Mouse (Mus musculus): ENCODE data around the gene Degs2.

The Degs2 gene

DNA sequence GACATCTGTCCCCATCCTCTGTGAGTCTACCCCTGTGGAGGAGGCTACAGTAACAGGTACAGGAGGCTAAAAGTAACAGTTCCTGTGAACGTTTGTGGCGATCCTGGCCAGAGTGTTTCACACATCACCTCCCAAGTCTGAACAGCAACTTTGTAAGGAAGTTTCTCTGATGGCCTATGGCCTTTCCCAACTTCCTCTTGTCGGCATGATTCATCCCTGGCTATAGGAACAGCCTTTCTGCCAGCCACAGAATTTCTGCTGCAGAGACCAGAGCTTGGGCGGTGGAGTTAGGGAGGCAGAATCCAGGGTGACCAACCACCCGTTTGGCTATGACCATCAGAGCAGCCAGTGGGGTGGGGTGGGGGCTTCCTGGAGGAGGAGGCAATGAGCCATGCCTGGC is 2.1 kb downstream of the Degs2 start:
- DNase-seq (ENCODE audit: extremely low spot score, low read depth, low spot score), result no peak

- DNase-seq (ENCODE audit: extremely low spot score, low read depth, low spot score), result no peak
Measured at GRCm38 (mm10) chr12:108699576-108699975, 2.5 kb downstream of the Degs2 start.

DNA sequence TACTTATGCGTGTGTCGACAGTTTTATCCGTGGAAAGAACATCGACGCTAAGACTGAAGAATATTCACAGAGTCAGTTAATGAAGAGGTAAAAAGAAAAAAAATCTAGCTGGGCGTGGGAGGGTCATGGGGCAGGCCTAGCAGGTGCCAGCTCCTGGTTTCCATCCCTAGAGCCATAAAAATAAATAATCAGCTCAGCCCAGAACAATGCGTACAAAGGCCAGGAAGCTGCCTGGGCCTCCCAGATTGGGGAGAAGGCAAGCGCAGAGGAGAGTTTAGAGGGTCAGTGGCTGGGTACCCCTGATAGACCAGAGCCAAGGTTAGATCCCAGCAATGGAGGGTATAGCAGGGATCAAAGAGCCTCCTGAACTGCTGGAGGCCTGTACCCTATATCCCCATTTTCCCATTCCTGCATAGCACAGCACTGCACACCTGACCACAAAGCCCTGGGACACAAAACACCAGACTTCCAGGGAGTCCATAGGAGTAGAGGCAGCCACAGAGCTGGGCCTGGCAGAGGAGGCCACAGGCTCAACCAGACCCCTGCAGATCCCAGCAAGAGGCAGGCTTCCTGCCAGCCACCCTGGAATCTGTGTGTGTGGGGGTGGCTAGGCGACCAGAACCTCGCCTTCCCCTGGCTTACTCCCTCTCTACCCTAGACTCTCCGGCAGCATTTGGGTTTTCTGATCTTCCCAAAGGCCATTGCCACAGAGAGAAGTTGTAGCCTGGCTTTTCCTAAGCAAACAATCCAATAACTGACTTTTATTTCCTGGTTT is 3.2 kb downstream of the Degs2 start:
- no peak for DNase-seq (ENCODE audit: extremely low spot score, low read depth, low spot score)

- DNase-seq (ENCODE audit: extremely low spot score, low read depth, low spot score), result no peak
Measured at GRCm38 (mm10) chr12:108694223-108694622, 7.9 kb downstream of the Degs2 start.

GRCm38 (mm10) chr12:108693592-108693991 is 8.5 kb downstream of the Degs2 start:
- DNase-seq (ENCODE audit: extremely low spot score, low read depth, low spot score), result no peak

- DNase-seq (ENCODE audit: extremely low spot score, low read depth, low spot score), result no peak
Measured at GRCm38 (mm10) chr12:108690529-108690928, 11.6 kb downstream of the Degs2 start.

DNA sequence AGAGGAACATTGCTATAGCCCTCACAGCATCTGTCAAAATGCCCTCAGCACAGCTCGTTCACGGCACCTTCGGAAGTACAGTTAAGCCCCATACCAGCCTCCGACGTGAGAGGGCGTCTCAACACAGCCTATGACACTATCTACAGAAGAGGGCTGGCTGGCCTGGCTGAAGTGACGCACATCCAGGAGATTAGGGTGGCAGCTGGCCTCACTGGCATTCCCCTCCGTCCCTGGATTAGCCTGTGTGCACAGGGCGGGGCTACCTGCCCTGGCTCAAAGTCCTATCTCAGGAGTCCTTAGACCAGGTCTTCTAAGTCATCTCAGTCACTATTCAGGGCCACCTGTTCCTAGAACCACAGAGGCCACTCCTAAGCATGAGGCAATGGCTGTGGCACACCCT is 12.9 kb downstream of the Degs2 start:
- no peak for DNase-seq (ENCODE audit: extremely low spot score, low read depth, low spot score)

DNA sequence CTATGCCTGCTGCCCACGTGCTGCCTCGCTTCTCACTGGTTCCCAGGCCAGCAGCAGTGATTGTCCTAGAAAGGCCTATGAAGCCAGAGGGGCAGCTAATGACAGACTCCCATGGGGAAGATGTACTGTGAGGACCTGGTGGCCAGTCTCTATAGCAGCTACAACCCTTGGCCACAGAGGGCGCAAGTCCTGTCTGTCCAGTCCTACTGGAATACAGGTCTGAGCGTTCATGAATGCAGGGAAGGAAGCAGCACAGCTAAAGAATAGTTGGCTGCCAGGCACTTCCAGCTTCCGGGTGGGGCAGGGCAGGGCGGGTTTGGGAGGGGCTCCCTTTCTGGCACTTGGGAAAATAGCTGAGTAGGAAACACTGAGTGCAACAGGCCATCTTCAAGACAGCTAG is 15.2 kb downstream of the Degs2 start:
- DNase-seq (ENCODE audit: extremely low spot score, low read depth, low spot score), result no peak

- DNase-seq (ENCODE audit: extremely low spot score, low read depth, low spot score), result no peak
Measured at GRCm38 (mm10) chr12:108686463-108686862, 15.7 kb downstream of the Degs2 start.

DNA sequence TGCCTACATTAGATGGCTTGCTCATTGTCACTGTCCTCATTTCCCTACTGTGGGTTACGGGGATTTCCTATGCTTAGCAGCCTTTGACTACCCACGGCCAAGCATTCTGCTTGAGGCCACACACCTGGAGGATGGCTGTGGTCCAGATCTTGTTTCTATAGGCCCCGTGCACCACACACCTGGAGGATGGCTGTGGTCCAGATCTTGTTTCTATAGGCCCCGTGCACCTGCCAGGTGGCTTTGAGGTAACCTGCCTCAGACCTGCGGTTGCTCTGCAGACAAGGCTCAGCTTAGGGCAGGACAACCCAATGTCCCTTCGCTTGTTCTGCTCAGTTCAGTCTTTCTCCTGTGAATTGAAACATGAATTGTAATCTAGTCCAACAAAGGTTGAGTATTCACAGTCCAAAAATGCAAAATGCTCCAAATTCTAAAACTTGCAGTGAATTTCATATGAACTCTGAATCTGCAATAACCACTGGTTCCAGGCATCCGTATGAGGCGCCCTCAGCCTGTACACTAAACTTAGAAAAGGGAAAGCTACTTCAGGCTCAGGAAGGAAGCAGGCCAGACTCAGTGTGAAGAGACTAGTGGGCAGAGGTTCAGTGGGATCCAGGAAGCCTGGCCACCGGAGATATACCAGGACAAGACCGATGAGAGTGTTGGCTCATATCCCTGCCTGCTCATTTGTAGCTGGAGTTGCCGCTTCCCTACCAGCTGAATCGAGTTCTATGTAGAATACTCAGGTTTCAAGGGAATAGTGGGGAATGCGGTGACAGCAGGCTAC is 19.7 kb downstream of the Degs2 start:
- no peak for DNase-seq (ENCODE audit: extremely low spot score, low read depth, low spot score)

DNA sequence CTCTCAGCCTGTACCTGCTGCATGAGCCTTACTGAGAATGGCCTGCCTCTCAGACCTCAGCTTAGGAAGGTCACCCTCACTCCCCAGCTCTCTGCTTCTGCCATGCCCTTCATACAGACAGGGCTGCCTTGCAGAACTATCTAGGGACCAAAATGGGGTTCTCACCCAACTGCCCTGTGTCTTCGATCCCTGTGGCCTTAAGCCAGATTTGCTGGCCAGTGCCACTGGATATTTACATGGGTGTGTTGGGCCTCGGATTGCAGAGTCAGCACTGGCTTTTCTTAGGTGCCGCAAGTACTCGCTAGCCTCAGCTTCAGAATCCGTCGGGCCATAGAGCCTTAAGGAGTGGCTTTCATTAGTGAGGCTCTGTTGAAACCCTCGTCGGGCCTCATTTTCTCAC is 21.3 kb downstream of the Degs2 start:
- DNase-seq (ENCODE audit: extremely low spot score, low read depth, low spot score), result no peak

- DNase-seq (ENCODE audit: extremely low spot score, low read depth, low spot score), result no peak
Measured at GRCm38 (mm10) chr12:108678366-108678765, 23.7 kb downstream of the Degs2 start.

GRCm38 (mm10) chr12:108677116-108677515 is 25.0 kb downstream of the Degs2 start:
- no peak for DNase-seq (ENCODE audit: extremely low spot score, low read depth, low spot score)

DNA sequence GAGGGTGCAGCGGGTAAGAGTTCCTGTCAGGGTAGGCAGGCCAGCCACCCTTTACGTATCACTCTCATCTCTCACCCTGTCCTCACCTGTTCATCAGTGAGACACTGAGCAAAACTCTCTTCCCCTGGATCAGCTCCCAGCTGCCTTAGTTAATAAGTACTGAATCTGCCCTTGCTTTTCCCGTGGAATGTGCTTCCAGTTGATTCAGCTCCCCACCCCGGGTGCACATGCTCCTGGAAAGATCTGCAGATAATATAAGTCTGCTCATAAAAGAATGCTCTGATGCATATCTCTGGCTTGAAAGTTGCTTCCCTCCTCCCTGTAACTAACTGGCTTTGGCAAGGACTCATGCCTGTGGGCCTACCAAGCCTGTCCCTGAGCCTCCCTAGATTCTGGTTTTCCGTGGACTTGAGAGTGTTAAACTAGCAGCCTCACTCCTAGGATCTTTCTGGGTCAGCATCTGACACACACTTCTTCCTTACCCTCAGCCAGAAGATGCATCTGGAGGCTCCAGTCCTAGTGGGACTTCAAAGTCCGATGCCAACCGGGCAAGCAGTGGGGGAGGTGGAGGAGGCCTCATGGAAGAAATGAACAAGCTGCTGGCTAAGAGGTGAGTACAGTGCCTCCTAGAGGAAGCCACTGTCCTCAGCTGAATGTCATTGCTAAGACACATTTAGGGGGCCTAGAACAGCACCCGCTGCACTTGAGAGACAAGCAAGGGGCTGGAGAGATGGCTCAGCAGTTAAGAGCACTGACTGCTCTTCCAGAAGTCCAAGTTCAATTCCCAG is 26.3 kb downstream of the Degs2 start:
- DNase-seq (ENCODE audit: extremely low spot score, low read depth, low spot score), result no peak

GRCm38 (mm10) chr12:108674916-108675315 is 27.2 kb downstream of the Degs2 start:
- no peak for DNase-seq (ENCODE audit: extremely low spot score, low read depth, low spot score)

- no peak for DNase-seq (ENCODE audit: extremely low spot score, low read depth, low spot score)
Measured at GRCm38 (mm10) chr12:108674502-108674901, 27.6 kb downstream of the Degs2 start.

GRCm38 (mm10) chr12:108673546-108673945 is 28.6 kb downstream of the Degs2 start:
- DNase-seq (ENCODE audit: extremely low spot score, low read depth, low spot score), result no peak

DNA sequence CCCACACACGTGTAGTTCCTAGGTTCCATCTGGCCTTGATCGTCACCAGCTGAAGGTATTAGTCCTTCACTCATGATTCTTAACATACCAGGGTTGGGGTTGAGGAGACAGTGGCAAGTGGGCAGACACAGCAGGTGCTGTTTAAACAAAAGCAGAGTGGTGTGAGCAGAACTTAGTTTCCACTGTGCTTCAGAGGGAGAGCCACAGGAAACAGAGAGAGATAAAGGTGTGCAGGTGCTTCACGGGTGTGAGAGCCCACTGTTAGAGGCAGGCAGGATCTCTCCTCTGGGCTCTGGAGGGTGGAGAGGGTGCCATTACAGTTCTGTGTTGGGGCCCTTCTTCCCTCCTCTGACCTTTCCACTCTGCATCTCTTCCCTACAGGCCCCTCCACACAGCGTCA is 29.2 kb downstream of the Degs2 start:
- DNase-seq (ENCODE audit: extremely low spot score, low read depth, low spot score), result no peak

DNA sequence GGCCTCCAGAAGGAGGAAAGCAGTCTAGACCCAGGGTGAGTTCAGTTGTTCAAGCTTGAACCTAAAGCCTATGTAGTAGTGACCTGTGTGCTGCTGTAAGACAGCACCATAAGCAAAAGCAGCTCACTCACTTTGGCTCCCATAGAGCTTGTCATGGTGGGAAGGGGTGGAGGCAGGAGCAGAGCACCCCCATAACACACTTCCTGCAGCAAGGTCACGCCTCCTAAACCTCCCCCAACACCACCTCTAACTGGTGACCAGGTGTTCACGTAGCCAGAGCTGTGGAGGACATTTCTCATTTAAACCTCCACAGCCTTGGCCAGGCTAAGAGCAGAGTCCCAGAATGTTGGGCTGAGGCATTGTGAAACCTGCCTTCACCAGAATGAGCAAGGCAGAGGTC is 30.6 kb downstream of the Degs2 start:
- no peak for DNase-seq (ENCODE audit: extremely low spot score, low read depth, low spot score)

- no peak for DNase-seq (ENCODE audit: extremely low spot score, low read depth, low spot score)
Measured at GRCm38 (mm10) chr12:108668606-108669235, 33.4 kb downstream of the Degs2 start.

DNA sequence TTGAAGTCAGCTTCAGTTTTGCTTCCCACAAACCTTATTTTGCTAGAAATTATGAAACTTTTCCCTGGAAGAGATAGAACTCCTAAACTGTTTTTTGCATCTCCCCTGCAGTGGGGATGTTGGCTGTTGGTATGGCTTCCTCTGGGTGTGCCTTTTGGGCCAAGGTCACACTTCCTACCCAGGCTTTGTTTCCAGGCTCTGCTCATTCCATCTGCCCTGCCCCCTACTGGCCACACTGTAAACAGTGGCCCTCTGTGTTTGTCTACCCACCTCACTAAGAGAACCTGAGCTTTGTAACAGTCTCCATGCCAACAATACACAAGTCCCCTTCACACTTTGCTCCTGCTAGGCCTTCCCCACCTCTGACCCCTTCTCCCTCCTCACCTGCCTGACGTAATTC is 44.8 kb downstream of the Degs2 start:
- peak; percentile 3 for DNase-seq (ENCODE audit: extremely low spot score, low read depth, low spot score)

Data from hindlimb bud, embryonic 11.5 days (tissue).